Mouse (Mus musculus) gastrocnemius, adult 2 months (tissue): ENCODE data around the gene Cnfn. TPM values are rescaled to one million over a fixed set of nuclear protein-coding genes. Genes with fewer than 3 reads are reported as not detected.
"Not testable (repeated sequence)": the region's sequence is repeated elsewhere in the genome, so short reads cannot be mapped to it uniquely, and the experiment has no call there.

Experiments used
- DNase-seq: peaks from one replicate; pipeline ENCODE4 v3.0.0; 2022
- H3K27ac ChIP-seq: fragments of 200-600 bp; 2 replicates; pipeline ENCODE4 v1.8.1; 2022; ENCODE audit warnings: mild to moderate bottlenecking
- H3K4me3 ChIP-seq: fragments of 200-600 bp; 2 replicates; pipeline ENCODE4 v1.8.1; 2022; ENCODE audit warnings: mild to moderate bottlenecking, moderate library complexity
- CTCF ChIP-seq: fragments of 200-600 bp; IDR thresholded peaks from 2 replicates; pipeline ENCODE4 v1.8.1; 2022; ENCODE audit warnings: antibody characterized with exemption, mild to moderate bottlenecking, moderate library complexity
- intact Hi-C: fragments of 180-260 bp; cut with DNase I; formaldehyde crosslinking; loops from one replicate; pipeline ENCODE4 v1.15.1; 2025
- total RNA-seq, 2 experiments: library from RNA; stranded (reverse); gene quantifications; 2 replicates each; pipeline ENCODE4 v1.2.3; 2021

The Cnfn gene
- total RNA-seq, 2 experiments from 2014 or later: not detected

DNA sequence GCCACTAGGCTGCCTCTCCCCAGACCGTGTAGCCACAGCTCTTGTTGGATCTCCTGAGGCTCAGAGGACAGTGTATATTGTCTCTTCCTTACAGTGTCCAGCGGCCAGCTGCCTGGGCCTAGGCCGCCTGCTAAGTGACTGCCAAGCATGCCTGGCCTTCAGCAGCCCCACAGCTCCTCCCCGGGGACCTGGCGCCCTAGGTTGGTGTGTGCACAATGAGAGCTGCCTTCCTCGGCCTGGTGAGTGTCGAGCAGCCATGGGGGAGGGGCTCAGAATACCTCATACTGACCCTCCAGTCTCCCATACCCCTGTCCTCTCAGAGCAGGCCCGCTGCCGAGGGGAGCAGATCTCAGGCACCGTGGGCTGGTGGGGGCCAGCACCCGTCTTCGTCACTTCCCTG is 35.1 kb downstream of the Cnfn start:
- intact Hi-C loops: loop anchor here (5.0 to 10.0 kb wide), 3 partner anchors 52 to 200 kb away; no protein-coding TSS in a partner anchor
- Histone ChIP-seq H3K27ac (no peak overlapping the region), H3K4me3 (no peak overlapping the region)
- no peak for DNase-seq
- TF ChIP-seq CTCF: no peak

DNA sequence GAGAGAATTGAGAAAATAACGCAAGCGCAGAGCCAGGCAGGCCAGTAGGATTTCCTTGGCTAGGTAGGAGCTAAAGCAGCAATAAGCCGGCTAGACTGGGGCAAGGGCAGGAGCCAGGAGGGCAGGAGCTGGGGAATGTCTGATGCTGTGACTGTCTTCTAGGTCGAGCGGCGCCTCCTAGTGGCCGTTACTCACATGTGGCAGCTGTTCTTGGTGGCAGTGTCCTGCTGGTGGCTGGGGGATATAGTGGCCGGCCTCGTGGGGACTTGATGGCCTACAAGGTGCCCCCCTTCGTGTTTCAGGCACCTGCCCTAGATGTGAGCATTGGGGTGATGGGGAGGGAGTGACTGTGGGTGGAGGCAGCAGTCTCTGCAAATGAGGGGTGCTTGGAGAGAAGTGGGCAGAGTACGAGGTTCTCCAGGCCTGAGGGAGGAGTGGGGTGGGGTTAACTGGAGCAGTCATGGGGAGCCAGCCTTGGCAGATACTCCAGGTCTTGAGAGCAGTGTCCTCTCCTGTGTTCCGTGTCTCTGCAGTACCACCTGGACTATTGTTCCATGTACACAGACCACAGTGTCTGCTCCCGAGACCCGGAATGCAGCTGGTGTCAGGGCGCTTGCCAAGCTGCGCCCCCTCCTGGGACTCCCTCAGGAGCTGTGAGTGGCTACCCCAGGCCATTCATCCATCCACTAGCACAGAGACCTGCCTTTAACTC is 35.8 kb downstream of the Cnfn start:
- H3K4me3 ChIP-seq: no peak overlapping the region
- DNase-seq: peak; percentile 84
- TF ChIP-seq CTCF: peak; percentile 90
- no peak overlapping the region for H3K27ac ChIP-seq
- intact Hi-C loops: loop anchor here (2.0 to 10.0 kb wide), 4 partner anchors 51 to 199 kb away; no protein-coding TSS in a partner anchor

DNA sequence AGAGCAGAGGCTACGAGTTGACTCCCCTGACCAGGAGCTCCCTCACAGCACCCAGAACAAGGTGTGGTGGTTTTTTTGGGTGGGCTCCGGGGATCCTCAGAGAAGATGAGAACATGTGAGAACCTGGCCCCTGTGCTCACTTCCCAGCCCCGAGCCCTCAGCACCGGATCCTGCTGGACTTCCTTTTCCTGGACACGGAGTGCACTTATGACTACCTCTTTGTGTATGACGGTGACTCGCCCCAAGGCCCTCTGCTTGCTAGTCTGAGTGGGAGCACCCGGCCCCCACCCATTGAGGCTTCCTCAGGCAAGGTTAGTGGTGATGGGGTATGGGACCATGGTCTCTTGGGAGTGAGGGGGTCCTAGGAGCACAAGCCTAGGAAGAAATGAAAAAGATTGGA is 43.3 kb downstream of the Cnfn start:
- Histone ChIP-seq H3K27ac (peak overlapping the region; percentile 63), H3K4me3 (peak overlapping the region; percentile 53)
- intact Hi-C loops: no loop called here
- DNase-seq: no peak
- no peak for TF ChIP-seq CTCF

DNA sequence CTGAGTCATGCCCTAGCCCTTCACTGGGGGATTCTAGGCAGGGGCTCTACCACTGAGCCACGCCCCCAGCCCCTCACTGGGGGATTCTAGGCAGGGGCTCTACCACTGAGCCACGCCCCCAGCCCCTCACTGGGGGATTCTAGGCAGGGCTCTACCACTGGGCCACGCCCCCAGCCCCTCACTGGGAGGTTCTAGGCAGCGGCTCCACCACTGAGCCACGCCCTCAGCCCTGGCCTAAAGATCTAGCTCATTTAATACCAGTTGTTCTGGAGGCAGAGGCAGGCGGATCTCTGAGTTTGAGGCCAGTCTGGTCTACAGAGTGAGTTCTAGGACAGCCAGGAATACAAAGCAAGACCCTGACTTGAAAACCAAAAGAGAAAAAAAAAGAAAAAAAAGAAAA is 44.1 kb downstream of the Cnfn start:
- DNase-seq, H3K27ac ChIP-seq, H3K4me3 ChIP-seq, intact Hi-C loops: not testable (repeated sequence)

DNA sequence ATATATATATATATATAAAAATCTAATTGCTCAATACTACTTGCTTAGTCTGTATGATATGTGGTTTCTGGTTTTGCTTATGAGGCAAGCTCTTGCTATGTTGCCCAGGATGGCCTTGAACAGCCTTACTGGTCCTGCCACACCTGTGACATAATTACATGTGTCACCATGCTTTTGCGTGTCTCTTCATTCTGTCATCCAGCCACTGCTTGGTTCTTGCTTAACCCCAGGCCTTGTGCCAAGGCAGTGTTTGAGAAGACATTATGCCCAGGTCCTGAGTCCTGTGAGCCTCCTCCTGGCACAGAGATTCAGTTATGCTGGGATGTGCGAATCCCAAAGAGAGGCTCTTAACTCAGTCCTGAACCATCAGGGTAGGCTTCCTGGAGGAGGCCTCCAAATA is 46.3 kb downstream of the Cnfn start:
- intact Hi-C loops: no loop called here
- no peak for DNase-seq
- H3K27ac ChIP-seq: no peak overlapping the region
- no peak for TF ChIP-seq CTCF
- H3K4me3 ChIP-seq: no peak overlapping the region

DNA sequence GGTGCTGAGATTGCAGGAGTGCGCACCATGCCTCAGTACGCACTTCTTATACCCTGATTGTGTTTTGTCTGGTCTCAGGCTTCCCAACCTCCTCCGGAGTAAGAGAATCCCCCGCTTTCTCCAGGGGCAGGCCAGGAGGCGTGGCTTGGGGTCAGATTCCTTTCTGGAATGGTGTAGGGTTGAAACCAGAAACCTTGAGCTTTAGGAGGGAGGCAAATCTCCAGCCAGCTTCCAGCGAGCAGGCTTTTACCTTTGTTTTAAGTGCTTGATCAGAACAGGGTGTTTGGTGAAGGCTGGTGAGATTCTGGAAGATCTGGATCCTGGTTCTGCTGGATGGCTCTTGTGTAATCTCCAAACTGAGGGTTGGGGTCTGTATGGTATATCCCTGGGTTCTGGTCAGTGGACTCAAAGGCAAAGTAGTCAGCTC is 47.5 kb downstream of the Cnfn start:
- no peak for TF ChIP-seq CTCF
- intact Hi-C loops: no loop called here
- H3K4me3 ChIP-seq: no peak overlapping the region
- DNase-seq: peak; percentile 59
- peak overlapping the region; percentile 32 for H3K27ac ChIP-seq

Other genes starting within 250 kb of the Cnfn start
- gene Pou2f2, start 190.0 kb downstream of the Cnfn start, total RNA-seq: under 1 TPM; 0.08 to 0.13 TPM
- gene Dedd2, start 149.1 kb downstream of the Cnfn start, total RNA-seq: 1 to 10 TPM; 9.3 to 9.4 TPM
- 1 to 10 TPM; 5.5 to 6.1 TPM for gene Zfp526, start 148.3 kb downstream of the Cnfn start, total RNA-seq
- gene Gsk3a, start 131.9 kb downstream of the Cnfn start, total RNA-seq: 10 to 100 TPM; 74.1 to 77.4 TPM
- gene Erf, start 119.0 kb downstream of the Cnfn start, total RNA-seq: 1 to 10 TPM; 5.4 to 7.4 TPM
- gene Cic, start 102.0 kb downstream of the Cnfn start, total RNA-seq: 10 to 100 TPM; 37.0 to 40.4 TPM
- gene Pafah1b3, start 71.7 kb downstream of the Cnfn start, total RNA-seq: under 1 TPM; 0.38 to 0.86 TPM
- not detected for gene Prr19, start 68.3 kb downstream of the Cnfn start, total RNA-seq
- not detected for gene Tmem145, start 63.6 kb downstream of the Cnfn start, total RNA-seq
- gene Megf8, start 52.6 kb downstream of the Cnfn start, total RNA-seq: 10 to 100 TPM; 16.9 to 19.6 TPM
- gene Lipe, start 29.0 kb upstream of the Cnfn start, total RNA-seq: 10 to 100 TPM; 13.4 to 17.9 TPM
- gene Cxcl17, start 43.2 kb upstream of the Cnfn start, total RNA-seq: not detected
- gene Ceacam1, start 107.9 kb upstream of the Cnfn start, total RNA-seq: 1 to 10 TPM; 4.0 to 6.2 TPM
- 1 to 10 TPM in 1 of 2 experiments, under 1 TPM in 1; 0.43 to 1.4 TPM for gene Ceacam2, start 170.1 kb upstream of the Cnfn start, total RNA-seq
- not detected for gene Erich4, start 246.2 kb upstream of the Cnfn start, total RNA-seq
- gene Dmac2, start 249.7 kb upstream of the Cnfn start, total RNA-seq: 10 to 100 TPM; 33.7 to 54.2 TPM